8 mouse cellular contexts compared by ENCODE assay signal in genomic region chr2:85196901-85197300, GRCm38 (mm10). TPM values are rescaled to one million over a fixed set of nuclear protein-coding genes. Genes with fewer than 3 reads are reported as not detected.
DNase-seq lines count a peak whose midpoint lies in the region; ATAC-seq and TF ChIP-seq lines count a peak whose summit lies in the region.

Gene Lrrc55 (minus strand): TSS chr2:85197197.

- no peaks in the 10 kb centered on the region for H3K36me3 ChIP-seq in testis, adult 2 months (ENCODE audit: control insufficient read depth, insufficient read depth, low read length)
- H3K36me3 ChIP-seq in stomach, postnatal 0 days (ENCODE audit: control insufficient read depth, insufficient read depth, low read length), result no peaks in the 10 kb centered on the region

- H3K4me2 ChIP-seq in stomach, postnatal 0 days (replicated peaks; ENCODE audit: low read depth), result peak within 1 kb of the TSS; percentile 37

- H3K4me1 ChIP-seq in testis, adult 2 months (ENCODE audit: control insufficient read depth, insufficient read depth, low read length), result peaks cover 2% of the 10 kb centered on the region
- H3K4me1 ChIP-seq in stomach, postnatal 0 days (replicated peaks; ENCODE audit: control insufficient read depth, insufficient read depth), result no peaks in the 10 kb centered on the region

- no peaks in the 10 kb centered on the region for H3K9me3 ChIP-seq in stomach, postnatal 0 days (ENCODE audit: control insufficient read depth, low read length)

- H3K9ac ChIP-seq in stomach, postnatal 0 days (ENCODE audit: low read length), result no peak within 1 kb of the TSS

- ATAC-seq in stomach, postnatal 0 days (ENCODE audit: low FRiP score, low TSS enrichment), result no peak

- no peak for TF ChIP-seq CTCF in gastrocnemius, adult 2 months (IDR thresholded peaks at IDR 0.05)
- TF ChIP-seq CTCF in testis, adult 2 months (IDR thresholded peaks at IDR 0.05; ENCODE audit: control insufficient read depth, insufficient read depth, insufficient replicate concordance, low read depth, low read length), result no peak
- no peak for TF ChIP-seq CTCF in stomach, postnatal 0 days (IDR thresholded peaks at IDR 0.05; ENCODE audit: low read depth)

- WGBS in stomach, postnatal 0 days, result 73% methylated on average over 1 of the region's 1 CpGs

- no peak for DNase-seq in gastrocnemius, adult 2 months
- no peak for DNase-seq in gastrocnemius, adult 8-10 months (ENCODE audit: low spot score in 2 of 2)
- DNase-seq in testis, postnatal 14 days (ENCODE audit: low spot score), result no peak
- DNase-seq in left cerebral cortex, postnatal 36 days (ENCODE audit: low spot score in 2 of 2), result no peak
- DNase-seq in stomach, postnatal 0 days (ENCODE audit: low spot score), result no peak
- no peak for DNase-seq in urinary bladder, adult 18-20 months (ENCODE audit: low spot score in 2 of 2)
- DNase-seq in embryo, embryonic 11 days, result no peak

- H3K4me3 ChIP-seq in gastrocnemius, adult 2 months, result peak within 1 kb of the TSS; percentile 62
- H3K4me3 ChIP-seq in testis, adult 2 months (ENCODE audit: control insufficient read depth, low read depth, low read length), result peak within 1 kb of the TSS; percentile 20
- peak within 1 kb of the TSS; percentile 12 for H3K4me3 ChIP-seq in stomach, postnatal 0 days (ENCODE audit: low read depth, low read length)

- no peaks in the 10 kb centered on the region for H3K27me3 ChIP-seq in testis, adult 2 months (ENCODE audit: control insufficient read depth, insufficient read depth, low read length)
- H3K27me3 ChIP-seq in stomach, postnatal 0 days (ENCODE audit: control insufficient read depth, insufficient read depth, low read length), result no peaks in the 10 kb centered on the region

- no peak for TF ChIP-seq EP300 in stomach, postnatal 0 days (optimal IDR thresholded peaks at IDR 0.05)

- peak within 1 kb of the TSS; percentile 48; the same call in 1 of the 2 replicates for H3K27ac ChIP-seq in gastrocnemius, adult 2 months
- no peak within 1 kb of the TSS for H3K27ac ChIP-seq in testis, adult 2 months (ENCODE audit: control insufficient read depth, insufficient read depth, low read depth, low read length)
- no peak within 1 kb of the TSS for H3K27ac ChIP-seq in stomach, postnatal 0 days (replicated peaks)

- intact Hi-C loops in gastrocnemius, adult 2 months (cut with DNase I), result no loop called here
- intact Hi-C loops in left cerebral cortex, postnatal 36 days (cut with DNase I), result loop anchor here (5.0 kb wide), 1 partner anchor 45 kb away; no protein-coding TSS in a partner anchor

- no peak for TF ChIP-seq POLR2A in testis, adult 2 months (IDR thresholded peaks at IDR 0.05; ENCODE audit: control insufficient read depth, low read depth, low read length)

RNA-seq across cellular contexts. Expression of gene Lrrc55, which starts in this region (rescaled TPM):
- 1 to 10 TPM in 1 of 2 experiments, under 1 TPM in 1; 0.56 to 1.1 TPM for total RNA-seq in gastrocnemius, adult 2 months (2021)
- under 1 TPM; 0.24 to 0.63 (median 0.31) TPM for total RNA-seq in gastrocnemius, adult 8-10 months (2022)
- polyA plus RNA-seq in testis, adult 2 months (2012; rRNA removed), result 5.2 and 7.9 TPM in 2 replicates
- total RNA-seq in left cerebral cortex, postnatal 36 days (2021), result 10 to 100 TPM; 33.8 to 37.0 TPM
- 1.1 and 1.2 TPM in 2 replicates for polyA plus RNA-seq in stomach, postnatal 0 days (2015; fragmentation: Nextera tagmentation; extraction: Ambion mirVana)

Comparison
In these comparisons a context has a peak if more than half of its experiments do, and no peak if none do; other contexts are left out.
1. RNA of gene Lrrc55 (total RNA-seq): 33.8 to 37.0 TPM in left cerebral cortex, postnatal 36 days; 0.56 to 1.1 TPM in gastrocnemius, adult 2 months and 0.24 to 0.63 TPM in gastrocnemius, adult 8-10 months; every median in the first group is over 10 times any median in the second.
2. H3K4me3 ChIP-seq: peak in every context shown above with its lines; median percentile 62 in gastrocnemius, adult 2 months; 20 in testis, adult 2 months; 12 in stomach, postnatal 0 days.